Mouse (Mus musculus) embryonic facial prominence, embryonic 11.5 days (tissue): ENCODE measurements around the gene Chil1. TPM values are rescaled to one million over a fixed set of nuclear protein-coding genes. Genes with fewer than 3 reads are reported as not detected.

Experiments
- ATAC-seq: fragments of 200-750 bp; cut with Nextera tagmentation; replicated peaks from 2 replicates; pipeline ENCODE4 v1.8.0; 2017; ENCODE audit warnings: low read depth; ENCODE audit not compliant: insufficient number of reproducible peaks, low FRiP score, low TSS enrichment
- DNase-seq: peaks from one replicate; pipeline ENCODE4 v3.0.0-alpha.2; 2015; ENCODE audit warnings: low spot score
- H3K27ac ChIP-seq: fragments of 300-500 bp; sonication (generic); replicated peaks from 2 replicates; pipeline ENCODE4 v1.5.1; 2014; ENCODE audit warnings: mild to moderate bottlenecking, low read depth, low read length, control low read depth
- H3K27me3 ChIP-seq: fragments of 300-500 bp; sonication (generic); 2 replicates; pipeline ENCODE4 v1.6.1; 2014; ENCODE audit warnings: mild to moderate bottlenecking, low read length, moderate library complexity, mixed read lengths; ENCODE audit not compliant: control insufficient read depth, insufficient read depth
- H3K36me3 ChIP-seq: fragments of 300-500 bp; sonication (generic); replicated peaks from 2 replicates; pipeline ENCODE4 v1.6.1; 2014; ENCODE audit warnings: low read depth, mild to moderate bottlenecking, low read length, moderate library complexity, mixed read lengths; ENCODE audit not compliant: control insufficient read depth, insufficient read depth
- H3K4me1 ChIP-seq: fragments of 300-500 bp; sonication (generic); 2 replicates; pipeline ENCODE4 v1.6.1; 2014; ENCODE audit warnings: low read length, mixed read lengths; ENCODE audit not compliant: control insufficient read depth, insufficient read depth
- H3K4me2 ChIP-seq: fragments of 300-500 bp; sonication (generic); 2 replicates; pipeline ENCODE4 v1.6.1; 2014; ENCODE audit warnings: low read depth, mild to moderate bottlenecking, control low read depth, low read length, moderate library complexity
- H3K4me3 ChIP-seq: fragments of 300-500 bp; sonication (generic); 2 replicates; pipeline ENCODE4 v1.5.1; 2014; ENCODE audit warnings: low read depth, low read length, control low read depth
- H3K9ac ChIP-seq: fragments of 300-500 bp; sonication (generic); replicated peaks from 2 replicates; pipeline ENCODE4 v1.6.1; 2014; ENCODE audit warnings: mild to moderate bottlenecking, control low read depth, low read length
- H3K9me3 ChIP-seq: fragments of 300-500 bp; sonication (generic); replicated peaks from 2 replicates; pipeline ENCODE4 v1.6.1; 2016; ENCODE audit warnings: mild to moderate bottlenecking, low read length, inconsistent platforms, mixed read lengths; ENCODE audit not compliant: control insufficient read depth
- WGBS: fragments of 180-500 bp; shearing (Covaris S2); extraction: QIAGEN DNeasy Blood & Tissue Kit; methylation state at CpG from one replicate; pipeline ENCODE4 v1.1.7; 2014; 5-methylcytosine and 5-hydroxymethylcytosine counted together
- polyA plus RNA-seq: library from polyadenylated mRNA; unstranded; fragments of >200 nt; fragmentation: Nextera tagmentation; extraction: Ambion mirVana; gene quantifications from 2 replicates; pipeline ENCODE4 v1.2.1, GENCODE M21; 2014

Gene Chil1
- polyA plus RNA-seq, 1 experiment from 2014 or later = 0.97 TPM

DNA sequence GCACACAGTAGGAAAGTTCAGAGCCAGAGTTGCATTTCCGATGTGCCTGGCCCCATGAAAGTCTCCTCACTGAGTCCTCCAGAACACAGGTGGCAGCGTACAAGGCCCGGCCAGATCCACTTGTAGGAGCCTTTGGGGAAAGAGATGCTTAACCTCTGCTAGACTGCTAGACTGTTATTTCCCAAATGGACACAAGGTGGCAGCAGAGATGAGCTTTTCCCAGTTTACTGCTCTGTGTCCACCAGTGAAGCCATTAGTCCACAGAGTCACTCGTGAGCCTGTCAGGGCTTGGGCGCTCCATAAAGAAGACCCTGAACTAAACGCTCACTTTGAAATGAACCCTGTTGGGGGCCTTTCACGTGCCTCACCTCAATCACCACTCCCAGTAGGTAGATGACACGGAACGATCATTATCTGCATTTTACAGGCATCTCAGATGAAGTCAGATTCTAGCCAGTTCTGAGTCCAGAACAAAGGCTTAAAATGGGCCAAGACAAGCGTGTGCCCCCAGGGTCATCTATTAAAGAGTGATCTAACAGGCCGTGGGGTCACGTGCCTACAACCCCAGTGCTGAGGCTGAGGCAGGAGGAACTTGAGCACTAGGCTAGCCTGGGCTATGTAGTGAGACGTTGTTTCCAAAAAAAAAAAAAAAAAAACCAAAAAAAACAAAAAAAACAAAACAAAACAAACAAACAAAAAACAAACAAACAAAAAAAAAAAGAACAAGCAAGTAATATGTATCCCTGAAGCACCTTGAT lies 30.1 kb upstream of the Chil1 start:
- WGBS = 36% methylated on average over 13 of the region's 13 CpGs
- H3K4me2 ChIP-seq = no peak overlapping the region
- no peaks in the 10 kb centered on the region for H3K9me3 ChIP-seq
- H3K4me3 ChIP-seq = no peak overlapping the region
- H3K9ac ChIP-seq = no peak overlapping the region
- no peaks in the 10 kb centered on the region for H3K27me3 ChIP-seq
- H3K4me1 ChIP-seq = no peaks in the 10 kb centered on the region
- ATAC-seq (peak; percentile 74; the same call in 1 of the 2 replicates), DNase-seq (peak; percentile 94)
- H3K36me3 ChIP-seq = no peaks in the 10 kb centered on the region
- no peak overlapping the region for H3K27ac ChIP-seq

- no peaks in the 10 kb centered on the region for H3K27me3 ChIP-seq
- no peaks in the 10 kb centered on the region for H3K36me3 ChIP-seq
- 71% methylated on average over 21 of the region's 21 CpGs for WGBS
Measured at GRCm38 (mm10) chr1:134152626-134153590, 29.1 kb upstream of the Chil1 start.

DNA sequence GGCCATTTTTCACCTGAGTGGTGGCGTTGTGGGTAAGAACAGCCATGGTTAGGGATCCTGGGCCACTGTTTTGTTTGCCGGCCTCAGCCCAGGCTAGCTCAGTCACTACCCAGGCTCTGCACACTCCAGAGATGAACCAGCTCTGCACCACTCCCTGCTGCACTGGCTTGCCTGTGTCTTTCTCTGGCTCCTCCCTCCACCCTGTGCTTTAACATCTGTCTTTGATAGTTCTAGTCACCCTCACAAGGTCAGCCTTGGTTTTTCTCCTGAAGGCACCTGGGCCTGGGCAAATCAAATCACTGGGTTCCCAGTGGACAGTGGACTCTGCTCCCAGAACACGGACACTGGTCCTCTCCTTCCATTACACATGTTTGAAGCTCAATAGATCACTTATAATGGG lies 27.9 kb upstream of the Chil1 start:
- DNase-seq = no peak
- Histone ChIP-seq H3K9ac (no peak overlapping the region), H3K9me3 (no peaks in the 10 kb centered on the region), H3K27me3 (no peaks in the 10 kb centered on the region), H3K4me1 (no peaks in the 10 kb centered on the region), H3K4me2 (no peak overlapping the region), H3K36me3 (no peaks in the 10 kb centered on the region), H3K4me3 (no peak overlapping the region), H3K27ac (no peak overlapping the region)
- no peak for ATAC-seq
- WGBS = 80% methylated on average over 3 of the region's 3 CpGs

More at GRCm38 (mm10) chr1:134152626-134153590, 29.1 kb upstream of the Chil1 start:
- ATAC-seq (no peak), DNase-seq (no peak)
- Histone ChIP-seq H3K9me3 (no peaks in the 10 kb centered on the region), H3K4me1 (no peaks in the 10 kb centered on the region), H3K4me2 (no peak overlapping the region), H3K4me3 (no peak overlapping the region), H3K27ac (no peak overlapping the region), H3K9ac (no peak overlapping the region)

DNA sequence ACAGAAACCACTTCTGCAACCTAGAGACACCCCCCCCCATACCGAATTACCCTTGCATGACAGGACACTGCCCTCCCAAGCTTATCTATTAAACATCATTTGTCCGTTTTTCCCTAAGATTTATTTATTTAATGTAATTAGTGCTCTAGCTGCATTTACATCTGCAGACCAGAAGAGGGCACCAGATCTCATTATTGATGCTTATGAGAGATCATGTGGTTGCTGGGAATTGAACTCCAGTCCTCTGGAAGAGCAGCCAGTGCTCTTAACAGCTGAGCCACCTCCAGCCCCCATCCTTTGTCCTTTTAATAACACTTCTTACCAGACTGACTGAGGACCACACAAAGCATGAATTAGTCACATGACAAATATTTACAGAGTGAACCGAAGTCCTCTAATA lies 27.3 kb upstream of the Chil1 start:
- Histone ChIP-seq H3K27ac (no peak overlapping the region), H3K27me3 (no peaks in the 10 kb centered on the region), H3K4me1 (no peaks in the 10 kb centered on the region), H3K4me3 (no peak overlapping the region), H3K9me3 (no peaks in the 10 kb centered on the region), H3K4me2 (no peak overlapping the region), H3K36me3 (no peaks in the 10 kb centered on the region), H3K9ac (no peak overlapping the region)
- 56% methylated on average over 3 of the region's 3 CpGs for WGBS
- no peak for ATAC-seq
- DNase-seq = no peak

GRCm38 (mm10) chr1:134160404-134160803 lies 21.6 kb upstream of the Chil1 start:
- Histone ChIP-seq H3K9ac (no peak overlapping the region), H3K27me3 (no peaks in the 10 kb centered on the region), H3K36me3 (no peaks in the 10 kb centered on the region), H3K4me3 (no peak overlapping the region), H3K4me2 (no peak overlapping the region), H3K4me1 (no peaks in the 10 kb centered on the region), H3K27ac (no peak overlapping the region), H3K9me3 (no peaks in the 10 kb centered on the region)
- no peak for DNase-seq
- 88% methylated on average over 3 of the region's 3 CpGs for WGBS
- no peak for ATAC-seq

DNA sequence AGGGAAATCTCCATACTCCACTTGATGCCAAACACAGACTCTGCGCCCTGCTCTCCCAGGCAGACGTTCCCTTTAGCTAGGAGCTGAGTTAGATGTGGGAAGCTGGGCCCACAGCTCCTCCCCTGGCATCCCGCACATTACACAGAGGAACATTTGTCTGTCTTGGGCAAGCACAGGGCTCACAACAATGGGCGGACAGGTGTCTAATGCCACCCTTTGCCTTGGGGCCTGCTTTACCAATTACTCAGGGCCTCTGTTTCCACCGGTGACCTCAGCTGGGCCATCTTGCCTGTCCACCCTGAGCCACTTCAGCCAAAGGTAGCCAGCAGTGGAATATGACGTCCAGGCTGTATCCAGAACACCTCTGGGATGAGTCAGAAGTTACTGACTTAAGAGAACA lies 20.6 kb upstream of the Chil1 start:
- H3K4me2 ChIP-seq = no peak overlapping the region
- no peak overlapping the region for H3K9ac ChIP-seq
- ATAC-seq = no peak
- no peaks in the 10 kb centered on the region for H3K4me1 ChIP-seq
- H3K4me3 ChIP-seq = no peak overlapping the region
- H3K27me3 ChIP-seq = no peaks in the 10 kb centered on the region
- WGBS = 68% methylated on average over 6 of the region's 6 CpGs
- no peak overlapping the region for H3K27ac ChIP-seq
- DNase-seq = no peak
- no peaks in the 10 kb centered on the region for H3K36me3 ChIP-seq
- no peaks in the 10 kb centered on the region for H3K9me3 ChIP-seq

GRCm38 (mm10) chr1:134162510-134163225 lies 19.3 kb upstream of the Chil1 start:
- H3K9ac ChIP-seq = no peak overlapping the region
- no peak overlapping the region for H3K4me2 ChIP-seq
- ATAC-seq = no peak
- no peaks in the 10 kb centered on the region for H3K27me3 ChIP-seq
- no peaks in the 10 kb centered on the region for H3K4me1 ChIP-seq
- no peaks in the 10 kb centered on the region for H3K36me3 ChIP-seq
- no peak for DNase-seq
- no peak overlapping the region for H3K27ac ChIP-seq
- H3K9me3 ChIP-seq = no peaks in the 10 kb centered on the region
- WGBS = 67% methylated on average over 6 of the region's 6 CpGs
- H3K4me3 ChIP-seq = no peak overlapping the region
